Mouse (Mus musculus) brain, embryonic 14.5 days (tissue): ENCODE measurements around the gene Pla2g4d.

Experiments used
- CTCF ChIP-seq: fragments of 200-500 bp; IDR thresholded peaks from 2 replicates; pipeline ENCODE4 v1.5.1; 2012; ENCODE audit warnings: inconsistent platforms, mild to moderate bottlenecking, moderate library complexity, borderline replicate concordance; ENCODE audit not compliant: insufficient read depth, insufficient read length; ENCODE audit errors: extremely low read depth
- POLR2A ChIP-seq: fragments of 200-500 bp; IDR thresholded peaks from 2 replicates; pipeline ENCODE4 v1.6.1; 2012; ENCODE audit warnings: mild to moderate bottlenecking, inconsistent platforms, borderline replicate concordance; ENCODE audit not compliant: poor library complexity, insufficient read depth, insufficient read length, severe bottlenecking; ENCODE audit errors: extremely low read depth

GRCm38 (mm10) chr2:120288401-120288800 is 596 bp downstream of the Pla2g4d start:
- TF ChIP-seq CTCF (no peak), POLR2A (no peak)
